Mouse (Mus musculus) olfactory bulb, adult 2 months (tissue): ENCODE measurements around the gene Olfr533. TPM values are rescaled to one million over a fixed set of nuclear protein-coding genes. Genes with fewer than 3 reads are reported as not detected.
"Not testable (repeated sequence)": the region's sequence is repeated elsewhere in the genome, so short reads cannot be mapped to it uniquely, and the experiment has no call there.

ENCODE experiments used
- H3K27ac ChIP-seq: fragments of 200-500 bp; 2 replicates; pipeline ENCODE4 v1.5.1; 2012; ENCODE audit warnings: low read depth, low read length; ENCODE audit not compliant: insufficient read depth
- H3K4me1 ChIP-seq: fragments of 200-500 bp; 2 replicates; pipeline ENCODE4 v1.6.1; 2012; ENCODE audit warnings: low read length; ENCODE audit not compliant: control insufficient read depth, insufficient read depth
- H3K4me3 ChIP-seq: fragments of 200-500 bp; 2 replicates; pipeline ENCODE4 v1.5.1; 2012; ENCODE audit warnings: mild to moderate bottlenecking, low read depth, low read length, moderate library complexity; ENCODE audit not compliant: insufficient read depth
- CTCF ChIP-seq: fragments of 200-500 bp; IDR thresholded peaks from 2 replicates; pipeline ENCODE4 v1.5.1; 2012; ENCODE audit warnings: low read depth, mild to moderate bottlenecking, low read length, moderate library complexity; ENCODE audit not compliant: insufficient read depth
- POLR2A ChIP-seq: fragments of 200-500 bp; IDR thresholded peaks from 2 replicates; pipeline ENCODE4 v1.6.1; 2012; ENCODE audit warnings: mild to moderate bottlenecking, low read depth, low read length, moderate library complexity; ENCODE audit not compliant: insufficient read depth
- WGBS: fragments of 180-500 bp; shearing (Covaris S2); methylation state at CpG from one replicate; pipeline ENCODE4 v1.1.7; 2018; 5-methylcytosine and 5-hydroxymethylcytosine counted together
- polyA plus RNA-seq: library from polyadenylated mRNA; stranded (reverse); fragments of >200 nt; gene quantifications from 2 replicates; pipeline ENCODE4 v1.2.4, GENCODE M21; 2012; ENCODE audit warnings: low replicate concordance; ENCODE audit not compliant: missing spikeins, insufficient read depth, insufficient read length

Olfr533 gene
- not detected in 2 replicates for polyA plus RNA-seq

DNA sequence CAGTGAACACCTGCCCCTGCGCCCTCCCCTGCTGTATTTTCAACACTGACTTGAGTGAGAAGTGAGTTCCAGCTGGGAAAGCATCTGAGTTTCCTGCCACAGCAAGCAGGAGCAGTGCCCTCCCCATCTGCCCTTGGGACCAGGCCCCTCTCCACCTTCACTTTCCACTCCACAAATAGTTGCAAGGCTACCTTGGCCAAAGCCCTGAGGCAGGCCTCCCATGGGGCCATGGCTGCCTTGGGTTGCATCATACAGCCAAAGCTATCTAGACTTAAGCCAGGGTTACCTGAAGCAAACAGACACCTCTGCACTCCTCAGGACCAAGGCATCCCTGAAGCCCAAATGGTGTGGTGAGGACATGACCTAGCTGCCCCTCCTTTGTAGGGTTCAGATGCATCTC lies at the start of gene Olfr533:
TSS of gene Olfr533 (plus strand) at position 301 of the 400 bp plus-strand sequence.
- not testable (repeated sequence) for H3K4me1 ChIP-seq, H3K4me3 ChIP-seq, H3K27ac ChIP-seq
- no CpG with 5 or more reads among the region's 1 CpGs for WGBS

DNA sequence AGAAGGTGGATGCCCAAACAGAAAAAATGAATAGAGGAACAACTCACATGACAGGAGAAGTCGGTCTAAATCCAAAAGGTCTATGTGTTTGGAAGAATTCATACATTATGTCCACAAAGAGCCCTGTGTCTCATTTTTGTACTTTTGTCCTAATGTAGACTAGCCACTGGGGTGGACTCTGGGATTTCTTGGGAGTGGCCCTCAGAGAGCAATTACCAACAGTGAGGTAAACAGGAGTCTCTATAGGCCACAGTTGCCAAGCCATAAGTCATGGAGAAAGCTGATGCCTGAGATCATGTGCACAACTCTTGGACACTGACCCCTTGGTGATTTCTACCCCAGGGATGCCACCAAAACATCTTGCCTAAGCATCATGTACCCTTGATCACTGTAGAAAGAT lies 41.6 kb upstream of the Olfr533 start, which contains the start of gene Olfr532:
TSS of gene Olfr532 (minus strand) at position 101 of the 400 bp plus-strand sequence.
- Histone ChIP-seq H3K4me1 (no peaks in the 10 kb centered on the region), H3K27ac (no peak within 1 kb of the TSS), H3K4me3 (no peak within 1 kb of the TSS)
- WGBS: 85% methylated on average over 1 of the region's 1 CpGs
- no peak for TF ChIP-seq CTCF
- TF ChIP-seq POLR2A: no peak

DNA sequence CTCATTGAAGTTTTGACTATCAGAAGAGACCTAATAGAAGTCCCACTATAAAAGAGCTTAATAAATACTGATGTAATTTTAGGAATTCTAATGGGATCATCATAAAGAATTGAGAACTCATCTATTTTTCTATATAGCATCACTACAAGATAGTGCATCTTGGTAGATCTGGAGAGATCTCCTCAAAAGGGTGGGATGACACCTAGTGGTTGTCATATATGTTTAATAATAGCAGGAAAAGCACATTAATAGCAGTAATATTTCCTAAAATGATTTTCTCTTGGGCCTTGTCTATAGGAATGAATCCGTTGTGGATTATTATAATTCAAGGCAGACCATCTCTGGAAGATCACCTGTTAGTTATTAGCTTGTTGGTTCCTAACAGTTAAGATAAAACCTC lies 20.0 kb upstream of the Olfr533 start:
- no peaks in the 10 kb centered on the region for H3K4me1 ChIP-seq
- no peak for TF ChIP-seq CTCF
- no peak for TF ChIP-seq POLR2A
- WGBS: 81% methylated on average over 1 of the region's 1 CpGs
- no peak overlapping the region for H3K27ac ChIP-seq
- no peak overlapping the region for H3K4me3 ChIP-seq

DNA sequence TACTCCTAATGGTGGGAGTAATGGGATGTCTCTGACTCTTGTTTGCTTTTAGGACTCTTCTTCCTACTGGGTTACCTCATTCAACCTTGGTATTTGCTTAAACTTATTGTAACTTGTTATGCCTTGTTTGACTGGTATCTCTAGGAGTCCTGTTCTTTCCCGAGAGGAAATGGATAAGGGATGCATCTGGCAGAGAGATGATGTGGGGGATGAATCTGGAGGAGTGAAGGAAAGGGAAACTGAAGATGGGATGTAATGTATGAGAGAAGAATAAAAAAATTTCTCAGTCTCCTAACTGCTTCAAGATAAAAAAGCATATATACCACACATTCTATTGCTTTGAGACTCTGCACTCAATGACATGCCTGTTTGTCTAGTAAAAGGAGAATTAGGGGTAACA lies 14.7 kb downstream of the Olfr533 start:
- 89% methylated on average over 1 of the region's 1 CpGs for WGBS
- H3K4me1 ChIP-seq: no peaks in the 10 kb centered on the region
- H3K4me3 ChIP-seq: no peak overlapping the region
- no peak overlapping the region for H3K27ac ChIP-seq
- no peak for TF ChIP-seq CTCF
- no peak for TF ChIP-seq POLR2A

DNA sequence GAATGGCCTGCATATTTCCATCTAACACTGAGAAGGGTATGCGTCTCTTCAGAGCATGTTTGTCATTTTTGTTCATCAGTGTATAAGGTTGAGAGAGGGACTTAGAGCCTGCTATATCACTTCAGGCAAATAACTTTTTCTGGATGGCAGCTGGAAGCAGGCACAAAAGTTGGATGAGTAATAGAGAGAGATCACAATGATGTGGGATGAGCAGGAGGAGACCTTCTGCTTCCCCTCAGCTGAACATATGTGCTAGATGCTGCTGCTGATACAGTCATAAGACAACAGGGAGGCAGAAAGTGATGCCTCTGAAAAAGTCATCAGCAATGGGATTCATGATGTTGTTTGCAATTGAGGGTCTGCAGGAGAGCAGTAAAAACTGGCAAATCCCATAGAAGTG lies 15.6 kb downstream of the Olfr533 start:
- no peaks in the 10 kb centered on the region for H3K4me1 ChIP-seq
- no peak overlapping the region for H3K4me3 ChIP-seq
- TF ChIP-seq CTCF (no peak), POLR2A (no peak)
- 96% methylated on average over 1 of the region's 1 CpGs for WGBS
- no peak overlapping the region for H3K27ac ChIP-seq

DNA sequence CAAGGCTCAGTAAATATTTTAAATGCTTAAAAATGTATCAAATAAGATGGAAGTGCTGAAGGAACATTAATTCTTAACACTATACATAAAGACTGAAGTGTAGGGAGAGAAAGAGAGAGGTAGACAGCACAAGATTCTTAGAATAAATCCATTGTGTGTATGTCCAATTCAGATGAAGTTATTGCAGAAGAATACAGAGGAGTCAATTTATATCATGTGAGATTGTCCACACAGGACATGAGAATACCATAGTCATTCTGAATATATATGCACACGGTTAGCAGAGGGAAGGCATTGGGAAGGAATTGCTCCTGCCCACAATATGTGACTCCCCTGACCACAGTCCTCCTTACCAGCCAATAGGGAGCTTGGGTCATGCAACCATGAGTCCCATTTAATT lies 20.7 kb downstream of the Olfr533 start, which contains the start of gene Olfr535:
TSS of gene Olfr535 (plus strand) at position 301 of the 400 bp plus-strand sequence.
- no peaks in the 10 kb centered on the region for H3K4me1 ChIP-seq
- 79% methylated on average over 1 of the region's 1 CpGs for WGBS

DNA sequence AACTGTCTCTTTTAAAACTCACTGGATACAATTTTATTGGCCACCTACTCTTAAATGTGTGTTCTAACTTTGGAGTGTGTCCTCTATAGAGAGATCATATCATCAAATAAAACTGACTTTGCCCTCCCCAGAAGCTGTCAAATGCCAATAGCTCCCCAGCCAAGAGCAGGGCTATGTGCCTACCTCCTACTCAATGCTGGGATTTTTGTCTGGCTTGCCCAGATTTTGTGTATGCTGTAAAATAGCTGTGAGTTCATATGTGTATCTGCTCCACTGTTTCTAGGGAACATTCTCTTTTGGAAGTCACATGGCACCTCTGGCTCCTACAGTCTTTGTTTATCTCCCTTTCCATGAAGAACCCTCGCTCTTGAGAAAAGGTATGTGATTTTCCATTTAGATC lies 25.8 kb downstream of the Olfr533 start:
- WGBS: 95% methylated on average over 1 of the region's 1 CpGs
- TF ChIP-seq POLR2A (no peak), CTCF (no peak)
- Histone ChIP-seq H3K4me1 (no peaks in the 10 kb centered on the region), H3K4me3 (no peak overlapping the region), H3K27ac (no peak overlapping the region)

More for the DNA sequence above, 20.7 kb downstream of the Olfr533 start, which contains the start of gene Olfr535:
- no peak within 1 kb of the TSS for H3K27ac ChIP-seq
- TF ChIP-seq POLR2A: no peak
- no peak for TF ChIP-seq CTCF
- no peak within 1 kb of the TSS for H3K4me3 ChIP-seq

DNA sequence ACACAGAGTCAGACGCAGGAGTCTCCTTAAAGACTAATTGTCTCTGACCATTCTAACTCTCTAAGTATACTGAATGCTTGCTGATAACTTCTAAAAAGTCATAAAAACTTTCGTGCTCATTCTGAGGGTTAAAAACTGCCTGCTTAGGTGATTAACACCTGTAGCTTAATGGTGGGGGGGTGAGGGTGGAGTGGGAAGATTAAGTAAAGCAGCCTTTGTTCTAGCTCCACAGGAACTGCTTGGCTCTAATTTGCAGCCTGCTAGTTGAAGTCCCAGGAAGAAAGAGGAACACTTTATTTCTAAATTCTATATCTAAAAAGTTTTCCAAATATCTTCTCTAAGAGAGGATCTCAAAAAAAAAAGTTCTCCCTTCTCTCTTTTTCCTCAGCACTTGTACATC lies 31.1 kb downstream of the Olfr533 start:
- H3K4me1 ChIP-seq: no peaks in the 10 kb centered on the region
- no peak for TF ChIP-seq POLR2A
- TF ChIP-seq CTCF: no peak
- no peak overlapping the region for H3K27ac ChIP-seq
- WGBS: 37% methylated on average over 2 of the region's 2 CpGs
- H3K4me3 ChIP-seq: no peak overlapping the region

DNA sequence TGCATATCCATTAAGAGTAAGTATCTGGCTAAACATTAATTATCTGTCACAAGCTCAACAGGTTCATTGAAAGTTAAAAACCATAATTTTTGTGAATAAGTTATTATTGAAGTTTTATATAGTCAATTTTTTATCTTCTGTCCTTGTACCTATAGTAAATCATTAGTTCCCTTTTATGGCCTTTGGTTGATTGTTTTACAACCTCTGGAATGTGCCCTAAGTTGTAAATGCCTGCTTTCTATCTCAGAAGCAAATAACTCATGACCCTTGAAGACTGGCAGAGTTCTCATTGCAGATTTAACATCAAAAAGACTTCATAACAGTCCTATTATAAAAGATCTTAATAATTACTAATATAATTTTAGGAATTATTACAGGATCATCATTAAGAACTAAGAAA lies 31.5 kb downstream of the Olfr533 start:
- no peak overlapping the region for H3K4me3 ChIP-seq
- no peak overlapping the region for H3K27ac ChIP-seq
- H3K4me1 ChIP-seq: no peaks in the 10 kb centered on the region
- TF ChIP-seq CTCF: no peak
- no peak for TF ChIP-seq POLR2A

DNA sequence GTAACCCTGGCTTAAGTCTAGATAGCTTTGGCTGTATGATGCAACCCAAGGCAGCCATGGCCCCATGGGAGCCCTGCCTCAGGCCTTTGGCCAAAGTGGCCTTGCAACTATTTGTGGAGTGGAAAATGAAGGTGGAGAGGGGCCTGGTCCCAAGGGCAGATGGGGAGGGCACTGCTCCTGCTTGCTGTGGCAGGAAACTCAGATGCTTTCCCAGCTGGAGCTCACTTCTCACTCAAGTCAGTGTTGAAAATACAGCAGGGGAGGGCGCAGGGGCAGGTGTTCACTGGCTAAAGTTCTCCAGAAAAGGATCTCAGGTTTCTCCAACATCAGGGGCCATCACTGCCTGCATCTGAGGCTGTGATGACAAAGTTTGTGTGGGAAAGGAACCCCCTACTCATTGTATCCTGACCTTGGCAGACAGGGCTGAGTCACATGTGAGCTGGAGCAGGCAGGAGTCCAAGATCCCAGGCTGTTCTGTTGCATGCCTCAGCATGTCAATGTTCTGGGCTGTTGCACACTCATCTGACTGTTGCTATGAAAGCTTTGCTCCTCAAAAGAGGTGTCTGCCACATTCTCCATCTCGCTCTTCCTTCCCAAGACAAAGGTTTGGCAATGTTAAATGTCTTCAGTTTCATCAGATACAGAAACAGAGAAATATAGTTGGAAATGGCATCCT lies 44.3 kb downstream of the Olfr533 start, which contains the start of gene Olfr536:
TSS of gene Olfr536 (minus strand) at position 51 of the 676 bp plus-strand sequence.
- 74% methylated on average over 2 of the region's 2 CpGs for WGBS
- not testable (repeated sequence) for H3K27ac ChIP-seq, H3K4me3 ChIP-seq, H3K4me1 ChIP-seq

Other genes with a start within 250 kb of the Olfr533 start
- gene Cd163l1, start 245.1 kb upstream of the Olfr533 start, polyA plus RNA-seq: not detected in 2 replicates
- not detected in 2 replicates for gene 5830411N06Rik, start 216.1 kb upstream of the Olfr533 start, polyA plus RNA-seq
- gene Olfr525, start 142.5 kb upstream of the Olfr533 start, polyA plus RNA-seq: not detected in 2 replicates
- not detected in 2 replicates for gene Olfr527, start 129.4 kb upstream of the Olfr533 start, polyA plus RNA-seq
- not detected in 2 replicates for gene Olfr60, start 101.7 kb upstream of the Olfr533 start, polyA plus RNA-seq
- not detected in 2 replicates for gene Olfr530, start 87.0 kb upstream of the Olfr533 start, polyA plus RNA-seq
- not detected in 2 replicates for gene Olfr531, start 60.5 kb upstream of the Olfr533 start, polyA plus RNA-seq
- not detected in 2 replicates for gene Olfr532, start 41.7 kb upstream of the Olfr533 start, polyA plus RNA-seq
- not detected in 2 replicates for gene Olfr535, start 20.8 kb downstream of the Olfr533 start, polyA plus RNA-seq
- not detected in 2 replicates for gene Olfr536, start 44.0 kb downstream of the Olfr533 start, polyA plus RNA-seq
- not detected in 2 replicates for gene Olfr538, start 104.5 kb downstream of the Olfr533 start, polyA plus RNA-seq
- not detected in 2 replicates for gene Olfr46, start 137.9 kb downstream of the Olfr533 start, polyA plus RNA-seq
- not detected in 2 replicates for gene Olfr61, start 165.6 kb downstream of the Olfr533 start, polyA plus RNA-seq
- not detected in 2 replicates for gene Olfr53, start 183.1 kb downstream of the Olfr533 start, polyA plus RNA-seq
- not detected in 2 replicates for gene Olfr539, start 196.6 kb downstream of the Olfr533 start, polyA plus RNA-seq
- gene Olfr45, start 218.6 kb downstream of the Olfr533 start, polyA plus RNA-seq: not detected in 2 replicates
- not detected in 2 replicates for gene Olfr541, start 233.9 kb downstream of the Olfr533 start, polyA plus RNA-seq